Mouse (Mus musculus) G1E (cell line): ENCODE measurements around the gene Flywch2.

Source experiments
- CTCF ChIP-seq: IDR thresholded peaks from 2 replicates; pipeline ENCODE4 v1.5.1; 2012; ENCODE audit warnings: low read depth, low read length, inconsistent platforms, mixed read lengths
- GATA1 ChIP-seq: IDR thresholded peaks from 2 replicates; pipeline ENCODE4 v1.6.1; 2012; ENCODE audit warnings: borderline replicate concordance, low read length, inconsistent platforms, mixed read lengths
- GATA2 ChIP-seq: IDR thresholded peaks from 2 replicates; pipeline ENCODE4 v1.6.1; 2012; ENCODE audit warnings: low read depth, low read length, inconsistent platforms, borderline replicate concordance
- POLR2AphosphoS5 ChIP-seq: IDR thresholded peaks from 2 replicates; pipeline ENCODE4 v1.6.1; 2012; ENCODE audit warnings: low read depth, low read length, inconsistent platforms; ENCODE audit not compliant: insufficient replicate concordance

DNA sequence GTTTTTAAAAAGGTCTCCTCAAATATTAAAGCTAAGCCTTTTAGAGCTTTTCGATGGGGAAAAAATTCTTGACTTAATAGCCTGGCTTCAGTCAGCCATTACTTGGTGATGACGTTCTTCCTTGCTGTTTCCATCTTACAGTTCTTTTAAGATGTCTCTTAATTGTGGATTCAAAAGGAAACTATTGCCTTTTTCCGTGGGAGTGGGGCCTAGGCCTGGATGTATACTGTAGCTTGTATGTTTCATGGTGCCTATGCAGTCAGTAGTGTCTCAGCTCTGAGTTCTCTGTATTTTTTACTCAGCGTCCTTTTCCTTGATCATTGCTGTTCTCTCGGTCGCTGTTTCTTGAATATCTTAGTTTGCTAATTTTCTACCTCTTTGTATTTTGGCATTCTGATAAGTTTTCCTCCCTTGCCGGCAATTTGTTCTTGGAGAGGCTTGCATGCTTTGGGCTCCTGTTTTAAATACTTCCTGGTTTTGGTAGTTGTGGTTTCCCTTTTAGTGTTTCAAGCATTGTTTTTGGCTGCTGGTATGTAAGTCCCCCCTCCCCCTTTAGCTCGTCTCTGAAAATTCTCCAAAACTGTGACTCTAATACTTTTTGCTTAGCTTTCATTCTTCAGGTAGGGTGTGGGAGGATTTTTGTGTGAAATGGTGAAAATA, 18.7 kb upstream of the Flywch2 start:
- TF ChIP-seq GATA1 (no peak), CTCF (no peak), POLR2AphosphoS5 (no peak), GATA2 (no peak)
